Mouse (Mus musculus) thymus, adult 2 months (tissue): ENCODE measurements around the gene Trank1. TPM values are rescaled to one million over a fixed set of nuclear protein-coding genes. Genes with fewer than 3 reads are reported as not detected.

Experiments used
- DNase-seq: peaks from one replicate; pipeline ENCODE4 v3.0.0; 2021
- H3K27ac ChIP-seq: fragments of 200-500 bp; 2 replicates; pipeline ENCODE4 v1.5.1; 2012; ENCODE audit warnings: low read length, control low read depth; ENCODE audit not compliant: control insufficient read depth, insufficient read depth
- H3K27me3 ChIP-seq: fragments of 200-500 bp; 2 replicates; pipeline ENCODE4 v1.6.1; 2012; ENCODE audit warnings: mild to moderate bottlenecking, low read length, moderate library complexity, mixed read lengths; ENCODE audit not compliant: control insufficient read depth, insufficient read depth
- H3K36me3 ChIP-seq: fragments of 200-500 bp; 2 replicates; pipeline ENCODE4 v1.6.1; 2012; ENCODE audit warnings: mild to moderate bottlenecking, low read length, moderate library complexity; ENCODE audit not compliant: control insufficient read depth, insufficient read depth
- H3K4me1 ChIP-seq: fragments of 200-500 bp; replicated peaks from 2 replicates; pipeline ENCODE4 v1.6.1; 2012; ENCODE audit warnings: low read length; ENCODE audit not compliant: control insufficient read depth, insufficient read depth
- H3K4me3 ChIP-seq: fragments of 200-500 bp; 2 replicates; pipeline ENCODE4 v1.5.1; 2012; ENCODE audit warnings: mild to moderate bottlenecking, low read length, control low read depth, moderate library complexity; ENCODE audit not compliant: control insufficient read depth, insufficient read depth
- CTCF ChIP-seq: fragments of 200-500 bp; IDR thresholded peaks from 2 replicates; pipeline ENCODE4 v1.5.1; 2012; ENCODE audit warnings: mild to moderate bottlenecking, control low read depth, low read length, moderate library complexity, borderline replicate concordance; ENCODE audit not compliant: control insufficient read depth, poor library complexity, insufficient read depth; ENCODE audit errors: extremely low read depth
- POLR2A ChIP-seq: fragments of 200-500 bp; IDR thresholded peaks from 2 replicates; pipeline ENCODE4 v1.6.1; 2012; ENCODE audit warnings: mild to moderate bottlenecking, low read length, control low read depth, moderate library complexity; ENCODE audit not compliant: control insufficient read depth, poor library complexity, insufficient read depth; ENCODE audit errors: extremely low read depth
- WGBS: fragments of 180-500 bp; shearing (Covaris S2); methylation state at CpG from one replicate; pipeline ENCODE4 v1.1.7; 2018; 5-methylcytosine and 5-hydroxymethylcytosine counted together
- polyA plus RNA-seq: library from polyadenylated mRNA; depleted of rRNA; stranded (reverse); fragments of >200 nt; gene quantifications from 2 replicates; pipeline ENCODE4 v1.2.3, GENCODE M21; 2012

Trank1 gene
- polyA plus RNA-seq, 1 experiment = 0.13 TPM

DNA sequence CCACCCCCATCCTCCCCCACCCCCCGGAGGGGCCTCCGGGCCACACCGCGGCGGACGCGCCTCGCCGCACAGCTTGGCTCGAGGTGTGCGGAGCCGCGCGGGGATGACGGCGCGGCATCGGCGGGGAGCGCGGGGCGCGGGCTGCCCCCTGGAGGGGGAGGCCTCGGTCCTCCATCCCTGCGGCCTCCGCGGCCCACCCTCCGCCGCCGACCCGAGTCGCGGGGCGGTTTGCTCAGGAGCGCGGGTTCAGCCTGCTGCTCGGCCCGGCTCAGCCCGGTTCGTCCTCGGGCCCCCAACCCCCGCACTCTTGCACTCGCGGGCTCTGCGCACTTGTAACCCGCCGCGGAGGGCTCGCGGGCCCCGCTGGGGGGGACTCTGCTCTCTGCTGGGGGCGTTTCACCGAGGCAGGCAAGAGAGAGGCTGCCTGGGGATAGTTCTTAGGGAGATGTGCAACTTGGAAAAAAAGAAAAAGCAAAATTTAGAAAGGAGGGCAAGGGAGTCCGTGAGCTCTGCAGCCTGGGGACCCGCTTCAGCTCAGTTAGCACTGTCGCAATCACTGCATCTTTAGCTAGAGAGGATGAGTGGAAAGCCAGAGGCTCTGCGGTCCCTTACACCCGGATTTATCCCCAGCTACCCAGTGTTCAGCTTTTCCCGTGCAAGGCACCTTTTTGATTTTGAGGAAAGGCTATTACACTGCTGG is 1.1 kb downstream of the Trank1 start:
- H3K27ac ChIP-seq = no peak overlapping the region
- DNase-seq = no peak
- H3K4me1 ChIP-seq = peaks cover 7% of the 10 kb centered on the region
- peaks cover 18% of the 10 kb centered on the region for H3K27me3 ChIP-seq
- H3K4me3 ChIP-seq = no peak overlapping the region
- WGBS = 2% methylated on average over 41 of the region's 59 CpGs
- no peaks in the 10 kb centered on the region for H3K36me3 ChIP-seq
- TF ChIP-seq CTCF (no peak), POLR2A (no peak)

DNA sequence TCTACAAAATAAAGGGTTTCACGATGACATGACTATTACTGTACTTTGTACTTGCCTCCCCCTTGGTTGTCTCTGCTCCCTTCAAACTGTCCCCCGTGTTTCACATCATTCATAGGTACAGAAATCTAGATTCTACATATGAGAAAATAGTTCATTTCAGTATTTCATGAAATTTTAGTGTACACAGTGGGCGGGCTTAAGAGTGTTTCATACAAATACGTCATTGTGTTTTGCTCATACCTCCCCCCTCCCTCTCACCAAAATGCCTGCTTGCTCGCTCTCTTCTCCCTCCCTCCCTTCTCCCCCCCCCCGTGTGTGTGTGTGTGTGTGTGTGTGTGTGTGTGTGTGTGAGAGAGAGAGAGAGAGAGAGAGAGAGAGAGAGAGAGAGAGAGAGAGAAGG is 1.8 kb downstream of the Trank1 start:
- no peak for DNase-seq
- no peaks in the 10 kb centered on the region for H3K36me3 ChIP-seq
- peaks cover 18% of the 10 kb centered on the region for H3K27me3 ChIP-seq
- H3K4me3 ChIP-seq = no peak overlapping the region
- H3K27ac ChIP-seq = no peak overlapping the region
- H3K4me1 ChIP-seq = peaks cover 7% of the 10 kb centered on the region
- WGBS = 18% methylated on average over 6 of the region's 6 CpGs
- no peak for TF ChIP-seq POLR2A
- TF ChIP-seq CTCF = no peak

DNA sequence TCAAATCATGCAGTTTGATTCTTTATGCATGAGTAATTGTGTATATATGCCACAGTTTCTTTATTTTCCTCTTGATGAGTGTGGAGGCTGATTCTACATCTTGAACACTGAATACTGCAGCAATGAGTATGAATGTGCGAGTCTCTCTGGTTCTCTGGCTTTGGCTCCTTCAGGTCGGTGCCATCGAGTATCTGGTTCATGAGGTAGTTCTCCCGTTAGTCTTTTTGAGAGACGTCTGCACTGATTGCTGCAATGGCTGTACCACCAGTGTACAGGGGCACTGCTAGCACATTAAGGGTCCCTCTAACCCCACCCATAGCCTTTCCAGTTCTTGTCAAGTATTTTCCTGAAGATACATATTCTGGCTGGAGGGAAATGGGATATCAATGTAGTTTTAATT is 2.3 kb downstream of the Trank1 start:
- 27% methylated on average over 5 of the region's 5 CpGs for WGBS
- Histone ChIP-seq H3K4me3 (no peak overlapping the region), H3K36me3 (no peaks in the 10 kb centered on the region), H3K4me1 (peaks cover 7% of the 10 kb centered on the region), H3K27me3 (peaks cover 18% of the 10 kb centered on the region), H3K27ac (no peak overlapping the region)
- no peak for DNase-seq
- TF ChIP-seq POLR2A = no peak
- no peak for TF ChIP-seq CTCF

DNA sequence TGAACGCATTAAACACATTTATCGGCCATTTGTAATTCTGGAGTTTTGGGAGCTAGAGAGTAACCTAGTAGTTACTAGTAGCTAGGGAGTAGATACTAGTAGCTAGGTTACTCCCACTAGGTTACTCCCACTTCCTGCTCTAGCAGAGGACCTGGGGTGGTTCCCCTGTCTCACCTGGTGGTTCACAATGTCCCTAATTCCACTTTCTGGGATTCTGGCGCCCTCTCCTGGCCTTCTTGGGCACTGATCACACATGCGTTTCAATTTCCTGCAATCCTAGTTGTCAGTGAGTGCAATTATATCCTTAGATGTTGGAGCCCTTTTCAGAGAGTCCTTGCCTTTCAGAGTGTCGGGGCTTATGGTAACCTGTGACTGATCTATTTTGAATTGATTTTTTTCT is 2.7 kb downstream of the Trank1 start:
- no peaks in the 10 kb centered on the region for H3K36me3 ChIP-seq
- TF ChIP-seq CTCF = peak; percentile 22; the same call in 1 of the 2 replicates
- TF ChIP-seq POLR2A = no peak
- DNase-seq = peak; percentile 48
- H3K4me3 ChIP-seq = no peak overlapping the region
- peaks cover 18% of the 10 kb centered on the region for H3K27me3 ChIP-seq
- H3K4me1 ChIP-seq = peaks cover 7% of the 10 kb centered on the region
- 34% methylated on average over 5 of the region's 5 CpGs for WGBS
- no peak overlapping the region for H3K27ac ChIP-seq

DNA sequence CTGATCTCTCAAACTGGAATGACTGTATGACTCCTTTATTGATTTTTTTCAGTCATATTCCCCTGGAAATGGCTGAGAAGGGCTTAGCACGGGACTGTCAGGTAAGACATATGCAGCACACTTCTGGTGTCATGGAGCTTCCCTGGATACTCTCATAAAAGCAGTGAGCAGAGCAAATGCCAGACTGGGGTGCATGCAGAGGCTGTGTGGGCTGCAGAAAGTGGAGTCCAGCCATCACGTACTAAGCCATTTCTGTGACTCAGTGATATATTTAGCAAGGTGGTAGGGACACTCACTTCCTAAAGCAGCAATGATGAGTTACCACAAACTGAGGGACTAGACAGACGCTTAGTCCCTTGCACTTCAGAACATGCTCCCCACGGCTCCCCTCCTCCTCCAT is 9.4 kb downstream of the Trank1 start:
- H3K4me1 ChIP-seq = no peaks in the 10 kb centered on the region
- no peak for DNase-seq
- WGBS = 82% methylated on average over 4 of the region's 4 CpGs
- no peak overlapping the region for H3K27ac ChIP-seq
- no peak for TF ChIP-seq POLR2A
- TF ChIP-seq CTCF = no peak
- H3K36me3 ChIP-seq = no peaks in the 10 kb centered on the region
- H3K27me3 ChIP-seq = no peaks in the 10 kb centered on the region
- H3K4me3 ChIP-seq = no peak overlapping the region

DNA sequence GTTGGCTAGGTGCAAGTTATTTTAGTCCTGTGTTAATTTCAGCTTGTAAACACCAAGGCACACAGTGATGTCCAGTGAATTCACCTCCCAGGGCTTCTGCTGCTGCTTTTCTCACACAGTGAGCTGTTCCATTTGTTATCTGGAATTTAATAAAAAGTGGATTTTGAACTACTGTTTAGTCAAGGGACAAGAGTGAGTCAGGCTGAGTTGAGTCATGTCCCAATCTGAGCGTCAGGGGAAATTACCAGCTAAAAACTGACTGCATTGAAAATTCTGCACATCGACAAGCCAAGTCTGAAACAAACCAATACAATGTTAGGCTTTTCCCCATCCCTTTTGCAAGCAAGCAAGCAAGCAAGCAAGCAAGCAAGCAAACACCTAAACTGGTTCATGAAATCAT is 13.3 kb downstream of the Trank1 start:
- H3K27ac ChIP-seq = no peak overlapping the region
- TF ChIP-seq CTCF (no peak), POLR2A (no peak)
- no peaks in the 10 kb centered on the region for H3K36me3 ChIP-seq
- H3K4me1 ChIP-seq = no peaks in the 10 kb centered on the region
- 89% methylated on average over 2 of the region's 2 CpGs for WGBS
- no peak for DNase-seq
- no peak overlapping the region for H3K4me3 ChIP-seq
- H3K27me3 ChIP-seq = no peaks in the 10 kb centered on the region

DNA sequence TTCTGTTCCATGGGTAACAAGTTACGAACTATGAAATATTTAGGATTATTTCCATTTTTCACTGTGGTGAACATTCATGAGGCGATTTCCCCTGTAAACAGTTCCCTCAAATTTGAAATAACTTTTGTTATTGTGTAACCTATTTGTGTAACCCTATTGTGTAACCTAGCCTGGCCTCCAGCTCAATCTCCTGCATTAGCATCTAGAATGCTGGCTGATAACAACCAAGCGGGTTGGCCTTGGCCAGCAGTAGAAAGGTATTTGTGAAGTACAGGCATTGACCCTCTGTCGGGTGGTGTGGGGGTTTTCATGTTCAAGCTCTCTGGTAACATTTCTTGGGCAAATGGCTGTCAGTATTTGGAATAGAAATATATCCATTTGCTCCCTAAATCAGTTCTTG is 18.3 kb downstream of the Trank1 start:
- WGBS = 90% methylated on average over 4 of the region's 4 CpGs
- Histone ChIP-seq H3K27me3 (no peaks in the 10 kb centered on the region), H3K4me1 (no peaks in the 10 kb centered on the region), H3K4me3 (no peak overlapping the region), H3K27ac (no peak overlapping the region), H3K36me3 (no peaks in the 10 kb centered on the region)
- TF ChIP-seq POLR2A (no peak), CTCF (no peak)
- no peak for DNase-seq
